15 mouse cellular contexts compared by ENCODE assay signal in the genomic region with DNA sequence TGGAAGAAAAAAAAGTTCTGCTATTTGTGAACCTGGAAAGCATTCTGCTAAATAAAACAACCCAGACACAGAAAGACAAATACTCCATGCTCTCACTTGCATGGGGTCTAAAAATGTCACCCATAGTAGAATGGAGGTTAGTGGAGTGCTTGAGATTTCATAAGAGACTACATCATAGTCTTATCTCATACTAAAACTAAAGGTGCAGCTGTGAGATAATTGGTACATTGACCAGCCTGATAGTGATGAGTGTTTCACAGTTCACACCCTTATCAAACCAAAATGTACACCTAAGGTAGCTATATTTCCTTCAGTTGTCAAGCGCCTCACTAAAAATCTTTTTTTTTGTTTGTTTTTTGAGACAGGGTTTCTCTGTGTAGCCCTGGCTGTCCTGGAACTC.
"Had no signal": no experiment of that assay in that cellular context is flagged by ENCODE, and none has a peak within 500 bp of the region (broad histone marks: within the 10 kb centered on the region; RNA-seq: fewer than 3 reads in every experiment).

No protein-coding gene starts in this region.

- H3K9ac ChIP-seq: limb, embryonic 12.5 days; lung, embryonic 14.5 days; midbrain, embryonic 15.5 days; neural tube, embryonic 12.5 days; stomach, embryonic 15.5 days had no signal

- H3K4me3 ChIP-seq: layer of hippocampus, adult 2 months; limb, embryonic 12.5 days; midbrain, embryonic 15.5 days; neural tube, embryonic 12.5 days; stomach, embryonic 15.5 days had no signal

- H3K4me1 ChIP-seq: stomach, embryonic 15.5 days had no signal

- H3K9me3 ChIP-seq: limb, embryonic 12.5 days; midbrain, embryonic 15.5 days; neural tube, embryonic 12.5 days; stomach, embryonic 15.5 days had no signal

- DNase-seq: kidney, postnatal 10 days; kidney, postnatal 4 days; lung, postnatal 10 days; lung, postnatal 4 days; retina, postnatal 1 day; right cerebral cortex, postnatal 14 days; thymus, postnatal 36 days had no signal

- ATAC-seq: inflammation-experienced regulatory T-cells, adult 6 months; intestine, postnatal 0 days; midbrain, embryonic 15.5 days had no signal

- H3K27me3 ChIP-seq: midbrain, embryonic 15.5 days; neural tube, embryonic 12.5 days; stomach, embryonic 15.5 days had no signal

- H3K36me3 ChIP-seq: limb, embryonic 12.5 days; midbrain, embryonic 15.5 days; neural tube, embryonic 12.5 days; stomach, embryonic 15.5 days had no signal

- H3K27ac ChIP-seq: limb, embryonic 12.5 days; midbrain, embryonic 15.5 days; neural tube, embryonic 12.5 days; stomach, embryonic 15.5 days had no signal

- H3K4me2 ChIP-seq: limb, embryonic 12.5 days; lung, embryonic 14.5 days; midbrain, embryonic 15.5 days; neural tube, embryonic 12.5 days; stomach, embryonic 15.5 days had no signal
